Mouse (Mus musculus): ENCODE data around the gene Islr. TPM values are rescaled to one million over a fixed set of nuclear protein-coding genes. Genes with fewer than 3 reads are reported as not detected.

The Islr gene
- polyA plus RNA-seq, 1 experiment from 2014 or later = 109 TPM

- H3K27ac ChIP-seq = no peak overlapping the region
- H3K9ac ChIP-seq (replicated peaks) = no peak overlapping the region
- peaks cover 60% of the 10 kb centered on the region for H3K4me1 ChIP-seq (replicated peaks)
- no peak for ATAC-seq (ENCODE audit: insufficient number of reproducible peaks, insufficient read depth, low FRiP score, low TSS enrichment, low read depth)
- no peak overlapping the region for H3K4me3 ChIP-seq (replicated peaks)
- H3K27me3 ChIP-seq = peaks cover 78% of the 10 kb centered on the region
- peak overlapping the region; percentile 53 for H3K4me2 ChIP-seq
- H3K9me3 ChIP-seq = no peaks in the 10 kb centered on the region
- H3K36me3 ChIP-seq = no peaks in the 10 kb centered on the region
- 0% methylated on average over 1 of the region's 1 CpGs for WGBS
Measured at GRCm38 (mm10) chr9:58195671-58196070, 8.4 kb downstream of the Islr start.

- Histone ChIP-seq H3K9ac (replicated peaks) (no peak overlapping the region), H3K4me2 (no peak overlapping the region), H3K27me3 (peaks cover 68% of the 10 kb centered on the region), H3K27ac (no peak overlapping the region), H3K9me3 (no peaks in the 10 kb centered on the region), H3K4me3 (replicated peaks) (no peak overlapping the region), H3K4me1 (replicated peaks) (peaks cover 51% of the 10 kb centered on the region), H3K36me3 (no peaks in the 10 kb centered on the region)
- WGBS = 64% methylated on average over 9 of the region's 9 CpGs
- ATAC-seq (ENCODE audit: insufficient number of reproducible peaks, insufficient read depth, low FRiP score, low TSS enrichment, low read depth) = no peak
Measured at GRCm38 (mm10) chr9:58194222-58194621, 9.9 kb downstream of the Islr start.

GRCm38 (mm10) chr9:58184456-58184855, 19.6 kb downstream of the Islr start:
- Histone ChIP-seq H3K4me3 (replicated peaks) (no peak overlapping the region), H3K9me3 (no peaks in the 10 kb centered on the region), H3K27me3 (0 out of 2 replicates have a peak, but pooled peaks cover 3% of the 10 kb centered on the region), H3K9ac (replicated peaks) (no peak overlapping the region), H3K36me3 (no peaks in the 10 kb centered on the region), H3K27ac (no peak overlapping the region), H3K4me1 (replicated peaks) (no peaks in the 10 kb centered on the region), H3K4me2 (no peak overlapping the region)
- ATAC-seq (ENCODE audit: insufficient number of reproducible peaks, insufficient read depth, low FRiP score, low TSS enrichment, low read depth) = no peak
- WGBS = 86% methylated on average over 6 of the region's 6 CpGs

GRCm38 (mm10) chr9:58179390-58179789, 24.7 kb downstream of the Islr start:
- Histone ChIP-seq H3K9me3 (no peaks in the 10 kb centered on the region), H3K9ac (replicated peaks) (no peak overlapping the region), H3K27me3 (0 out of 2 replicates have a peak, but pooled peaks cover under 1% of the 10 kb centered on the region), H3K27ac (no peak overlapping the region), H3K36me3 (no peaks in the 10 kb centered on the region), H3K4me2 (no peak overlapping the region), H3K4me1 (replicated peaks) (peaks cover 22% of the 10 kb centered on the region), H3K4me3 (replicated peaks) (no peak overlapping the region)
- WGBS = 71% methylated on average over 2 of the region's 2 CpGs
- no peak for ATAC-seq (ENCODE audit: insufficient number of reproducible peaks, insufficient read depth, low FRiP score, low TSS enrichment, low read depth)

GRCm38 (mm10) chr9:58177165-58177564, 26.9 kb downstream of the Islr start:
- ATAC-seq (ENCODE audit: insufficient number of reproducible peaks, insufficient read depth, low FRiP score, low TSS enrichment, low read depth) = no peak
- Histone ChIP-seq H3K9ac (replicated peaks) (no peak overlapping the region), H3K4me1 (replicated peaks) (peaks cover 22% of the 10 kb centered on the region), H3K36me3 (no peaks in the 10 kb centered on the region), H3K27me3 (no peaks in the 10 kb centered on the region), H3K4me3 (replicated peaks) (no peak overlapping the region), H3K9me3 (no peaks in the 10 kb centered on the region), H3K27ac (no peak overlapping the region), H3K4me2 (no peak overlapping the region)
- 66% methylated on average over 4 of the region's 4 CpGs for WGBS

- Histone ChIP-seq H3K4me3 (replicated peaks) (no peak overlapping the region), H3K27ac (peak overlapping the region; percentile 56)
- 17% methylated on average over 5 of the region's 5 CpGs for WGBS
Measured at GRCm38 (mm10) chr9:58175745-58176487, 28.2 kb downstream of the Islr start.

GRCm38 (mm10) chr9:58174818-58175251, 29.3 kb downstream of the Islr start:
- WGBS = 30% methylated on average over 5 of the region's 5 CpGs
- 0 out of 2 replicates have a peak overlapping the region, but pooled peaks have one; percentile 42 for H3K27ac ChIP-seq

More at GRCm38 (mm10) chr9:58175745-58176487, 28.2 kb downstream of the Islr start:
- Histone ChIP-seq H3K9me3 (no peaks in the 10 kb centered on the region), H3K4me1 (replicated peaks) (peaks cover 22% of the 10 kb centered on the region), H3K4me2 (no peak overlapping the region), H3K9ac (replicated peaks) (no peak overlapping the region), H3K27me3 (no peaks in the 10 kb centered on the region), H3K36me3 (no peaks in the 10 kb centered on the region)
- no peak for ATAC-seq (ENCODE audit: insufficient number of reproducible peaks, insufficient read depth, low FRiP score, low TSS enrichment, low read depth)

GRCm38 (mm10) chr9:58172863-58173262, 31.2 kb downstream of the Islr start:
- Histone ChIP-seq H3K27me3 (no peaks in the 10 kb centered on the region), H3K27ac (no peak overlapping the region), H3K36me3 (no peaks in the 10 kb centered on the region), H3K9me3 (no peaks in the 10 kb centered on the region), H3K4me2 (no peak overlapping the region), H3K9ac (replicated peaks) (no peak overlapping the region), H3K4me3 (replicated peaks) (no peak overlapping the region), H3K4me1 (replicated peaks) (peaks cover 28% of the 10 kb centered on the region)
- ATAC-seq (ENCODE audit: insufficient number of reproducible peaks, insufficient read depth, low FRiP score, low TSS enrichment, low read depth) = no peak
- WGBS = 73% methylated on average over 2 of the region's 2 CpGs

More at GRCm38 (mm10) chr9:58174818-58175251, 29.3 kb downstream of the Islr start:
- Histone ChIP-seq H3K36me3 (no peaks in the 10 kb centered on the region), H3K9me3 (no peaks in the 10 kb centered on the region), H3K27me3 (no peaks in the 10 kb centered on the region), H3K4me2 (no peak overlapping the region), H3K4me3 (replicated peaks) (no peak overlapping the region), H3K4me1 (replicated peaks) (peaks cover 22% of the 10 kb centered on the region), H3K9ac (replicated peaks) (no peak overlapping the region)
- no peak for ATAC-seq (ENCODE audit: insufficient number of reproducible peaks, insufficient read depth, low FRiP score, low TSS enrichment, low read depth)

GRCm38 (mm10) chr9:58169426-58169825, 34.7 kb downstream of the Islr start:
- no peaks in the 10 kb centered on the region for H3K27me3 ChIP-seq
- H3K36me3 ChIP-seq = no peaks in the 10 kb centered on the region
- H3K4me2 ChIP-seq = no peak overlapping the region
- H3K4me3 ChIP-seq (replicated peaks) = no peak overlapping the region
- H3K9me3 ChIP-seq = no peaks in the 10 kb centered on the region
- peak overlapping the region; percentile 59; the same call in 1 of the 2 replicates for H3K27ac ChIP-seq
- 0 out of 2 replicates have a peak, but pooled peaks cover 6% of the 10 kb centered on the region for H3K4me1 ChIP-seq (replicated peaks)
- H3K9ac ChIP-seq (replicated peaks) = no peak overlapping the region
- ATAC-seq (ENCODE audit: insufficient number of reproducible peaks, insufficient read depth, low FRiP score, low TSS enrichment, low read depth) = no peak
- WGBS = 80% methylated on average over 6 of the region's 6 CpGs

- no peak overlapping the region for H3K9ac ChIP-seq (replicated peaks)
- WGBS = 74% methylated on average over 3 of the region's 3 CpGs
- H3K27ac ChIP-seq = peak overlapping the region; percentile 3; the same call in 1 of the 2 replicates
- peak; percentile 37; the same call in 1 of the 2 replicates for ATAC-seq (ENCODE audit: insufficient number of reproducible peaks, insufficient read depth, low FRiP score, low TSS enrichment, low read depth)
- no peak overlapping the region for H3K4me3 ChIP-seq (replicated peaks)
- no peaks in the 10 kb centered on the region for H3K27me3 ChIP-seq
- no peaks in the 10 kb centered on the region for H3K36me3 ChIP-seq
- H3K4me1 ChIP-seq (replicated peaks) = 0 out of 2 replicates have a peak, but pooled peaks cover 6% of the 10 kb centered on the region
- no peaks in the 10 kb centered on the region for H3K9me3 ChIP-seq
- no peak overlapping the region for H3K4me2 ChIP-seq
Measured at GRCm38 (mm10) chr9:58168880-58169279, 35.2 kb downstream of the Islr start.

GRCm38 (mm10) chr9:58165779-58166178, 38.3 kb downstream of the Islr start:
- Histone ChIP-seq H3K36me3 (no peaks in the 10 kb centered on the region), H3K27ac (no peak overlapping the region), H3K9me3 (no peaks in the 10 kb centered on the region), H3K4me1 (replicated peaks) (peaks cover 17% of the 10 kb centered on the region), H3K9ac (replicated peaks) (no peak overlapping the region), H3K4me3 (replicated peaks) (no peak overlapping the region), H3K27me3 (no peaks in the 10 kb centered on the region), H3K4me2 (no peak overlapping the region)
- 71% methylated on average over 1 of the region's 1 CpGs for WGBS
- no peak for ATAC-seq (ENCODE audit: insufficient number of reproducible peaks, insufficient read depth, low FRiP score, low TSS enrichment, low read depth)

All from limb, embryonic 12.5 days (tissue).